Mouse (Mus musculus): ENCODE data around the gene Prss12. TPM values are rescaled to one million over a fixed set of nuclear protein-coding genes. Genes with fewer than 3 reads are reported as not detected.

Prss12 gene
- 18.7 TPM for polyA plus RNA-seq (2014; fragmentation: Illumina TruSeq; extraction: RNeasy Lipid Tissue Mini Kit (QIAGEN cat#74804); ENCODE audit: low read depth, low replicate concordance)

DNA sequence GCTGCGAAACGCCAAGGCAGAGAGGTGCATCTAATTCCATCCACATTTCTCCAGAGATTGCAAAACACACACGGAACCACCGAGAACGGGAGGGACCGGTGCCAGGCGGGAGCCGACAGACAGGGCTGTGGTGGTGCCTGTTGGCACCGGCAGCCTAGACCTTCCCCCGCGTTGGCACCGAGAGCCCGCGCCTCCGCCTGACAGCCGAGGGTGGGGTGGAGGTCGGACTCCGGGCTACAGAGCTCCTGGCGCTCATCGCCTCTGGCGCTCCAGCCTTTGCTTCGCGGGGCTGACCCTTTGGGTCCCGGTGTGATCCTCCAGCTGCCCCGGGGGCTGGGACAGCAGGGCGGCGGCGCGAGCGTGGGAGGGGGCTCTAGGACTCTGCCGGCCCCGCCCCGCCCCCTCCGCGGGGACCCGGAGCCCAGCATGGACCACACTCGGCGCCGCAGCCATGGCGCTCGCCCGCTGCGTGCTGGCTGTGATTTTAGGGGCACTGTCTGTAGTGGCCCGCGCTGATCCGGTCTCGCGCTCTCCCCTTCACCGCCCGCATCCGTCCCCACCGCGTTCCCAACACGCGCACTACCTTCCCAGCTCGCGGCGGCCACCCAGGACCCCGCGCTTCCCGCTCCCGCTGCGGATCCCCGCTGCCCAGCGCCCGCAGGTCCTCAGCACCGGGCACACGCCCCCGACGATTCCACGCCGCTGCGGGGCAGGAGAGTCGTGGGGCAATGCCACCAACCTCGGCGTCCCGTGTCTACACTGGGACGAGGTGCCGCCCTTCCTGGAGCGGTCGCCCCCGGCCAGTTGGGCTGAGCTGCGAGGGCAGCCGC, at the start of gene Prss12:
TSS of gene Prss12 (plus strand) at position 206 of the 830 bp plus-strand sequence.

Other genes starting within 250 kb of the Prss12 start
- 20.4 TPM for gene Synpo2, start 210.8 kb upstream of the Prss12 start, polyA plus RNA-seq (2014; fragmentation: Illumina TruSeq; extraction: RNeasy Lipid Tissue Mini Kit (QIAGEN cat#74804); ENCODE audit: low read depth, low replicate concordance)
- gene Sec24d, start 179.5 kb upstream of the Prss12 start, polyA plus RNA-seq (2014; fragmentation: Illumina TruSeq; extraction: RNeasy Lipid Tissue Mini Kit (QIAGEN cat#74804); ENCODE audit: low read depth, low replicate concordance), result 55.5 TPM
- 14.4 TPM for gene Mettl14, start 60.8 kb upstream of the Prss12 start, polyA plus RNA-seq (2014; fragmentation: Illumina TruSeq; extraction: RNeasy Lipid Tissue Mini Kit (QIAGEN cat#74804); ENCODE audit: low read depth, low replicate concordance)
- 0.16 TPM for gene Ndst3, start 243.9 kb downstream of the Prss12 start, polyA plus RNA-seq (2014; fragmentation: Illumina TruSeq; extraction: RNeasy Lipid Tissue Mini Kit (QIAGEN cat#74804); ENCODE audit: low read depth, low replicate concordance)